Mouse (Mus musculus): ENCODE measurements around the gene Alox8. TPM values are rescaled to one million over a fixed set of nuclear protein-coding genes. Genes with fewer than 3 reads are reported as not detected.

Gene Alox8
- not detected for total RNA-seq (2022)

DNA sequence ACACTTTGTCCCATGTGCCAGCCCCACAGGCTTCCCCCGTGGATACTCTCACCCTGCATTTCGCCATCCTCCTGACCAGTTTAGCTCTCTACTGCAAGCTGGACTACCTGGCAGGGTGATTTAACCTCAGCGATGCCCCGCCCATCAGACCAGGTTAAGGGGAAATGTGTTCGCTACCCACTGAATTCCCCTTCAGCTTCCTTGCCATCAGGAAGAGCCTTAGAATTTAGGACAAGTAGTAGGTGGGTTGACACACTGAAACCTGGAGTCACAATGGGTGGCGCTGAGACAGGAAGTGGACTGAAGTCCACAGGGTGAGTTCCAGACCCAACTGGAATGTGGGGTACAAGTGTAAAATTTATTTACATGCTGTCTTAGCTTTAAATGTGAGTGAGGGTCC lies at the start of gene Alox8:
TSS of gene Alox8 (minus strand) at position 101 of the 400 bp plus-strand sequence.
- no peak for DNase-seq

DNA sequence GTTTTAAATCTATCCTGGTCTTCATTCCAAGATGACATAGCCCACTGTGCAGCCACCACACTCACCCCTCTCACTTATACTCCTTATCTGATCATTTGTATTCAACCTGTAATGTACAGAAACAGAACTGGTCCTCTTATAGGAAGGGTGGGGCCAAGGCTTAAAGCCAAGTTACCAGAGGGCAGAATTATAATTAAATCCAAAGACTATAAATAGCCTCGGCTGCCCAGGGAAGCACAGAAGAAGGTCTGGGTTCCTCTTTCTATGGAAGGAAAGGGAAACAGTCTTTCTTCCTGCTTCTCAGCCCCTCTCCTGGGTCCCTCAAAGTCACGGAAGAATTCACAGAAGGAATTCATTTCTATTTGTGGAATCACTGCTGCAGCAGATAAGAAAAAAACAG lies 48.0 kb upstream of the Alox8 start:
- DNase-seq, result no peak

DNA sequence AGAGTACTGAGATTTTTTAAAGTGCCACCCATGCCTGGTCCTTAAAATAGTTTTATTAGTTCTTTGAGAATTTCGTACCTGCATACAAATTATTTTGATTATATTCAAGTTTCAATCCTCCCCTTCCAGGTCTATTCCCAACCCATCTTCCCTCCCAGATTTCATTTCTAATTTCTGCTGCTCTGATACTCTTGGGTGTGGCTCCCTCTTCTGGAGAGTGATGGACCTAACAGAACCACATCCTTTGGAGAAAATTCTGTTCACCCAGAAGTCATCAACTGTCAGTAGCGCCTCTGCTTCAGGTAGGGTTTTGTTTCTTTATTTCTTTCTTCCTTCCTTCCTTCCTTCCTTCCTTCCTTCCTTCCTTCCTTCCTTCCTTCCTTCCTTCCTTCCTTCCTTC lies 47.3 kb upstream of the Alox8 start:
- no peak for DNase-seq

DNA sequence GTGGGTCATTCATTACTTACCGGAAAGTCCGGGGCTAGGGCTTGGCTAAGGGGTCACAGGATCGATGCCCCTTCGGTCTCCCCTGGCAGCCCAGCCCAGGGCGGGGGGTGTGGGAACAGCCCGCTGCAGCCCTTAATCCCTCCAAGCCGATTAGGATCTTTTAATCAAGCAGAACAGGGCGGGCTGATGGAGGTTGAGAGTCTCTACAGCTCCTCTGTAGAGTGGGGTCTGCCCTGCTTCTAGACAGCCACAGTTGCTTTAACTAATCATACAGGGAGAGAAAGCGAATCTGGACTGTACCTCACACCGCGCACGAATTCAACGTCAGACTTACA lies 39.2 kb upstream of the Alox8 start, which contains the start of gene Gucy2e:
TSS of gene Gucy2e (minus strand) at position 111 of the 335 bp plus-strand sequence.
- no peak for DNase-seq

DNA sequence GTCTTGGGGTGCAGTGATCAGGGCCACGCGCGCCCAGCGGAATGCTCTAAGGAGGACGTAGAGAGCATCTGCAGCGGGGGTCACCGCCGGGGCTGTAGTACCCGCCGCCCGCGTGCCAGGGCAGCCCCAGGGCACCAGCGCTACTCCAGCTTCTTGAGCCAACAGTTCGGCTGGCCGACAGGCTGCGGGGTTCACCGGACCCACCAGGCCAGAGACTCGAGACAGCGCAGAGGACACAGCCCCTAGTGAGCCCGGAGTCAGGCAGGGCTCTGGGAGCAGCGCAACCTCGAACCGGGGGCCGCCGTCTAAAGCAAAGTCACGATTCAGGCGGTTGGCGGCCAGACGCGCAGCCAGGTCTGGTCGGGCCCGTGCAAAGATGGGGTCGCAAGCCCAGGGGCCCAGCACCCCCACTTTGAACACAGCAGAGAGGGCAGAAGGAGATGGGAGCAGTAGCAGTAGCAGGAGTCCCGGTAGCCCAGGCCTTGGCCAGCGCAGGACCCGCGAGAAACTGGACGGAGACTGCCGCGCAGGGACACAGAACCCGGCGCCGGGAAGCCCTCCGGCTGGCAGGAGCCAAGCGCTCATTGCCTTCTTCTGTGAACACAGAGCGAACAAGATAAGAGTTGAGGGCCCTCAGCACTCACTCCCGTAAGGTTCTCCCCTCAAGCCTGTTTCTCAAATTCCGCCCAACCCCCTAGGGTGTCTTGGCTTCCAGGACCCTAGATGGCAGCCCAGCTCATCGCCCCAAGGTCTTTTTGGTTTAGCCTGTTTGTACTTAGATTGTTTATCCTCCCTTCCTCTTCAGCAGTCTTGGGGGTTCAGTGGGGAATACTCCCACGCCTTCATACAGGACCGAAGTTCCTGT lies 38.6 kb upstream of the Alox8 start:
- no peak for DNase-seq

DNA sequence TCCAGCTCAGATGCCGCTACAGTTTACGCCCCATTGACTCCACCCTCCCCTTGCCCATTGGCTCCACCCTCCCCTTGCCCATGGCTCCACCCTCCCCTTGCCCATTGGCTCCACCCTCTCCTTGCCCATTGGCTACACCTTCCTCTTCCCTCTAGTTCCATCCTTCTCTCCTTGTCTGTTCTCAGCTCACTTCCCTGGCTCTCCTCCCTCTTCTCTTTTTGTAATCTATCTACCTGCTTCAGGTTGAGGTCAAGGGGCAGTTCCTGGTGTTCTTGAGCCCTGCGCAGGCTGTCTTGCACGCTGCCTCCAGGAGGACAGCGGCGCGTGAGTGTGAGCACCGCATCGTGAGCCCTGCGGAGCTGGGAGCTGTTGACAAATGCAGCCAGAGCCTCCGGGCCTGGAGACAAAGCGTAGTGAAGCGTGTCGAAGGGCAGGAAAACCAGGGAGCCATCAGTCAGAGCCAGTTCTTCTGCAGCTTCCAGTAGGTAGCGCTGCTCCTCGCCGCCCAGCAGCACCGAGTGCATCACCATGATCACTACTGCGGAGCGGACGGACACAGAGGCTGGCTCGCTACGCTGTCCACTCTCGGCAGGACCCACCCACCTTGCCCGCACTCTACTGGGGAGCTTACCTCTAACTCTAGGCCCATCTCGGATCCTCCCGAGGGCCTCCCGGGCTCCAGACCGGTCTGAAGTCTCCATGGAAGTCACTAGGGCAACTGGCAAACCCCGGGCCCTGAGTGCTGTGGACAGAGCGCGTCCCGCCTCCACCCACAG lies 37.8 kb upstream of the Alox8 start:
- DNase-seq, result peak; percentile 53

DNA sequence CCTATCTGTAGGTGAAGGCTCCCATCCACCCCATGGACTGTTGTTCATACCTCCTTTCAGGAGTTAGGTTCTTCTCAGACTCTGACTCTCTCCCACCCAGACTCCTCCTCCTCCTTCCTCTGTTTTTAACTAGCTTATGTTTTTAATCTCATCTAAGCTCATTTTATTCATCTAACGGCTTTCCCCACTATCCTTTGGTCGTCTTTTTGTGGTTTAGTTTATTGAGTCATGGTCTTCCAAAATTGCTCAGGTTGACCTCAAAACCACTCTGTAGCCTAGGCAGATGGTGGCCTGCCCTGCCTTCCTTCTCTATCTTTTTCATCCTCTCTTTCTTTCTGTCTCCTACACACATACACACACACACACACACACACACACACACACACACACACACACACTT lies 35.5 kb upstream of the Alox8 start:
- no peak for DNase-seq

DNA sequence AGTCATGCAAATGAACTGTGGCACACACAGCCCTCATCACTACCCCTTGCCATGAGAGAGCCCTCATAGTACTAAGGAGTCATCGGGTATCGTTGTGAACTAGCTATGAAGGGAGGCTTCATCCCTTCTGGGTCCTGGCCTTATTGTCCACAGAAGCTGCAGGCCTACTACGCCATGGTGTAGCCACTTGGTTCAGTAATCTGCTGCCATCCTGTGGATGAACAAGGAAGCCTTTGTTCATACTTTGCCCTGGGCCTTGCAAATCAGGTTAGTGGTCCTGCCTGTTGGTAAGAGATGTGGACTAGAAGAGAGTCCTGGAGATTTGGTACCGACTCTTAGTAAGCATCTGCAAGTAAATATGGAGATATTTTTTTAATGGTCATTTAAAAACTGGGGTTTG lies 32.8 kb upstream of the Alox8 start:
- DNase-seq, result no peak

DNA sequence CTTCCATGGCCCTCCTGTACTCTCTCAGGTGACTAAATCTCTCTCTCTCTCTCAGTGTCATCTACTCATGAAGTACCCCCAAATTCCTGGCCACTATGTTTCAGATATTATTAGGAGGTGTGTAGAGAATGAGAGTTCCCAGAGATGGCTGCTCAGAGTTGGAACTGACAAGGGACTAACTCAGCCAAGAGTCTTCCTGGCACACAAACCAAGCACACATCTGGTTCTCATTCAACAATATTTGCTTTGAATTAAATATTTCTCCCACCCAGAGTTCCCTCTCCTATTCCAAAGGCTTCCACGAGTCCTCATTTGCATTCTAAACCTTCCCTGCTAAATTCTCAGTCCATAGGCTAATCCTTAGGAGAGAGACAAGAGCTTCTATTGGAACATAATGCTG lies 28.1 kb upstream of the Alox8 start:
- DNase-seq, result no peak

DNA sequence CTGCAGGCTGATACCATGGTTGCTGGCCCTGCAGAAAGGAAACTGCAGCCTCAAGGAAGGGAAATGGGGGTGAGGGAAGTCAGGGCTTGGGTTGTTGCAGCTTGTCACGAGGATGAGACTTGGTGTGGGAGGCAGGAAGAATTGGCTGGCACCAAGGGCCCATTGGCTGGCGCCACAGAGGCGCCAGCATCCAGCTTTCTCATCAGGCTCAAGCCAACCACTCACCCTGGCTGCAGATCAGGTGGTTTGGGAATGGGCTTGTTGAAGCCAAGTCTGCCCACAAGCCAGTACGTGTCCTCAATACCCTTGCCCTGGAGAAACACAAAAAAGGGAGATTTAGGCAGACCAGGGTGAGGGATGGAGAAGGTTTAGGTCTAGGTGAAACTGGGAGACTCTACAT lies 25.5 kb upstream of the Alox8 start:
- no peak for DNase-seq

DNA sequence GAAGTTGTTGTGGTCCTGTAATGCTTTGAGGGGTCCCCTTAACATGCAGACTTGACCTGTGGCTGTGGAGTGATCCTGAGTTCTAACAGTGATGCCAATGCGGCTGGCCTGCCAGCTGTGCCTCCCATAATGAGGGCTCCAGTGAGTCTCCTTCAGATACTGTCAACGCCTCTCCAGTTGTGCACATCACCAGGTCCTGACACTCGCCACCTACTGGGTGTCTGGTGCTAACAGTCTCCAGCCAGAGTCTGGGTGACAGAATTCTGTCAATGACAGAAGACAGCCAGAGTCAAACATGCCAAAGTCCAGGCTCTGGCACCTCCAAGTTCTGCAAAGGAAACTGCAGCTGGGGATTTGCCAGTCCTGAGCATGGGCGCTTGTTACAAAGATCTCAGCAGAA lies 23.4 kb upstream of the Alox8 start:
- no peak for DNase-seq

DNA sequence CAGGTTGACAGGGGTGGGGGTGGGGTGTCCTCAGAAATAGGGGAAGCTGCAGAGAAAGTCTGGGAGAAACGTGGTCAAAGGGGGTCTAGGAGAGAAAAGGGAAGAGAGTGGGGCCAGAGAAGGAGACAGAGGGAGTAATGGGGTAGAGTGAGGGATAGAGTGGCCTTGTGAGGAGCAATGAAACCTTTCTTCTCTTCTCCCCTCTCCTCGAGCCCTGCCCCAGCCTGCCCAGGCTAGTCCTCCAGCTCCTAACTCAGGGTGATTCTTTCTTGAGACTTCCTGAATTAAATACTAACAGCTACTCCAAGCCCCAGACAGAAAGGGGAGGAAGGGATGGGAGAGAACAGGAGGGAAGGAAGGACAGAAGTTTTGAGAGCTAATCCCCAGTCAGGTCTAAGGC lies 21.0 kb upstream of the Alox8 start:
- no peak for DNase-seq

DNA sequence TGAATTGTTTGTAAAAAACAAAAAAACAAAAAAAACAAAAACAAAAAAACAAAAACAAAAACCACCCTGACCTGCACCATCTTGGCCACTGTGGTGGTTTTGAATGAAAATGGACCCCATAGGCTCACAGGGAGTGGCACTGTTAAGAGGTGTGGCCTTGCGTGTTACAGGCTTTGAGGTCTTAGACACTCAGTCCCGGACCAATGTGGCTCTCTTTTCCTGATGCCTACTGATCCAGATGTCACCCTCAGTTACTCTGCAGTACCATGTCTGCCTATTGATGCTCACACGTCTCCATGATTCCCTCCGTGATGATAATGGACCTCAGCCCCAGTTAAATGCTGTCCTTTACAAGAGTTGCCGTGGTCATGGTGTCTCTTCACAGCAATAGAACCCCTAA lies 19.8 kb upstream of the Alox8 start:
- DNase-seq, result no peak

DNA sequence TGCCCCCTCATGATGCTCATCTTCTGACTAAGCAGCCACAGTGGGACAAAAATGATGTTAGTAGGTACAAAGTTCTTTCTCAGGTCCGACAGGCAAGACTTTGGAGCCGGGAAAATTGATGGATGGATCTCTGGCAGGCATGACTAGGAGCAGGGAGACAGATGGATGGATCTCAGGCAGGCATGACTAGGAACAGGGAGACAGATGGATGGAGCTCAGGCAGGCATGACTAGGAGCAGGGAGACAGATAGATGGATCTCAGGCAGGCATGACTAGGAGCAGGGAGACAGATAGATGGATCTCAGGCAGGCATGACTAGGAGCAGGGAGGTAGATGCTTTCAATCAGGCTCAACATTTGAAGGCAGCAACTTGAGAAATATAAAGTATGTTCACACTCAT lies 13.8 kb upstream of the Alox8 start:
- DNase-seq, result no peak

DNA sequence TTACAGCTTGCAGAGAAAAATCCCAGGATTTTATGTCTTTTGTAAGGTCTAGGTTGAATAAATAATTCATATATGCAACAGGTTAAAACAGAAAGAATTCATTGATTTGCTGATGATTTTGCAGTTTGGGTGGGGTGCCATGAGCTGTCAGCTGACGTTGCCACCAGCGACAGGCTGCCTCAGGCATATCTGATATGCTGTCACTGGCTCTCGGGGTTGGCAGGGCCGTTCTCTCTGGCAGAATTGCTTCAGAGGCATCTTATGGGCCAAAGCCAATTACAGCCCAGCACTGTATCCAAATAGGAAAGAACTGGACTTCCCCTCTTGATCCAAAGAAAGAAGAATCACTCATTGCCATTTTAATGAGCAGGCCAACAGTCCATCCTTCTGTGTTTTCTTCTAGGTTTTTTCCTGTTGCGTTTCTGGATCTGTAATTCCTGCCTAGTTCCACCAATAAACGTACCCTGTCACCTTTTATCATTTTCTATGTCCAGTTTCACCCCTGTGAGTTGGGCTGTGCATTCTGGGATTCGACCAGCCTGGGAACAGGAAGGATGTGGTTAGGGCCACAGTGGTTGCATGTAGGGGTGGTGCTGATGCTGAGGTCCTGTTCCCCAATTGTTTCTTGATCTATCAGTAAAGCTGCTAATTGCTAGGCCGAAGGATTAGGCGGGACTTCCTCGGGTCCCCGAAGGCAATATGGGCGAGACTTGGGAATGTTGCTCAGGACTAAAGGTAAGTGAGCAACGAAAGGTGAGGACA lies 5.0 kb upstream of the Alox8 start:
- DNase-seq, result no peak

DNA sequence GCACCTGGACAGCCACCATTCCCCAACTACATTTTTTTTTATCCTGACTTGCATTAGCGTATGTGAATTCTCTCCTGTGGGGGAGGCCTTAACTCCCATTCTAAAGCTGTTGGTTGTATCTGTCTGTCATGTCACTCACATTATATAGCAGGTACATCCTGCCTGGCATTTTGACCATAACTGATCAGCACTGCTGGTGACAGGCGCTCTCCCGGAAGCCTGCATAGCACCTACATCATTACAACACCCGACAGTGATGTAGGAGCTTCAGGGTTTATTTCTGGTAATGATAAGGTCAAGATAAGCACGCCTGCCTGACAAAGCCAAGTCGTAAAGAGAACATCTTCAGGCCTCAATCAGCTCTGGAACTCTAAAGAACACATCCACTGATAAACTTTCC lies 2.6 kb upstream of the Alox8 start:
- DNase-seq, result no peak

DNA sequence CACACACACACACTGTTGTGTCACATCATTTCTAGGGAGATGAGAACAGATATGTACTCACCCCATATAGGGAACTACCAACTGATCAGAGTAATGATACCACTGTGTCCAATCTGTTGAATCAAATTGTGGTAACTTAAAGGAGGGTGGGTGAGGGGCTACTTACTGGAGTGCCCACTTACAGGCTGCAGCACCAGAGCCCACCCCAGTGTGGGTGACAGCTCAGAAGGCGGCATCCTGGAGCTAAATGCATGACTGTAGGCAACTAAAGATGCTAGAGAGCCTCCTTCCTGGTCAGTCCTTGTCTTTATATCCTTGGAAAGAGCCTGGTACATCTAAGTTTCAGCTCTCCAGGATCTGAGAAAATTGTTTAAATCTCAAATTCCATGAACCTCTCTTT lies 1.6 kb upstream of the Alox8 start:
- no peak for DNase-seq

DNA sequence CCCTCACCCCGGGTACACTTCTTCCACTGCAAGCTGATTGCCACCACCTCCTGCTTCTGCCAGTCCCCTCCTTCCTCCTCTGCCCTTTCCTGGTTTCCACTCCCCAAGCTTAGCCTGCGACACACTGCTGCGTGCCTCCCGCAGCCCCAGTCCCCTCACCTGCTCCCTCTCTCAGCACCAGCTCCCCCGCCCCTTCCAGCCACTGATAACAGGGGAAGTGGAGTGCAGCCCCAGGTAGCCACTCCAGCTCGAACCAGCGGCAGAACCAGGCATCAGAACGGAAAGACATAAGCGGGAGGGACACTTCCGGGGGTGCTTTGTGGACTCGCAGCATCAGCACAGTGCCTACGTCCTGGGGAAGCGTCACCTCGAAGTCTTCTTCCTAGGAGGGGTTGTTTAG lies 449 bp downstream of the Alox8 start:
- no peak for DNase-seq

DNA sequence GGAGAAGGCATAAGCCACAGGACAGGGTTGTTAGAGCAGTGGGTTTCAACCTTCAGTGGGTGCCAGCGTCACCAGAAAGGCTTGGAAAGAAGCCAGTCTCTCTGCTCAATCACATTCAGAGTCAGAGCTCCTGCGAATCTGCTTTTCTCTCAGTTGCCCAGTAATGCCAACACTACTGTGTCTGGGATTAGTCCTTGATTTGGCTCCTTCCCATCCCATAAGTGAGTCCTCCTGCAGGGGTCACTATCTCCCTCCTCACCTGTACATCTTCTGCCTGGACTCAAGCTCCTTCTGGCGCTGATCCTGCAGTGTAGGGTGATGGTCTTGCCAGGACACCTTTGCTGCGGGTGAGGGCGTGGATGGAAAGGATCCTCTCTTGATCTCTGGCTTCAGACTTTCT lies 877 bp downstream of the Alox8 start:
- no peak for DNase-seq

DNA sequence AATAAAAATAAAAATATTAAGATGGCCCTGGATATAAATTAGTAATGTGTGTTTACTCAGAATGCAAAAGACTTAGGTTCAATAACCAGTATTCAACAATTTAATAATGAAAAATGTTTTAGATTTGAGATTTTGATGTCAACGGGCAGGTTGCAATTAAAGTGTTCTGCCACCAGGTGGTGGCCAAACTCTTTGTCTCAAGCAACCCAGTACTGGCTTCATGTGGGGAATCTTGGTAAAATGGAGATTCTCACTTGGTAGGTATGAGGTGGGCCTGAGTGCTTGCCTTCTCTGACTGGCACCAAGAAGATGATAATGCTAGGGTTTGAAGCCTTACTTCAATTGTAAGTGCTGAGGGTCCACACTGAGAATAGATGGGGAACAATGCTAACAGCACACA lies 4.8 kb downstream of the Alox8 start:
- DNase-seq, result no peak

DNA sequence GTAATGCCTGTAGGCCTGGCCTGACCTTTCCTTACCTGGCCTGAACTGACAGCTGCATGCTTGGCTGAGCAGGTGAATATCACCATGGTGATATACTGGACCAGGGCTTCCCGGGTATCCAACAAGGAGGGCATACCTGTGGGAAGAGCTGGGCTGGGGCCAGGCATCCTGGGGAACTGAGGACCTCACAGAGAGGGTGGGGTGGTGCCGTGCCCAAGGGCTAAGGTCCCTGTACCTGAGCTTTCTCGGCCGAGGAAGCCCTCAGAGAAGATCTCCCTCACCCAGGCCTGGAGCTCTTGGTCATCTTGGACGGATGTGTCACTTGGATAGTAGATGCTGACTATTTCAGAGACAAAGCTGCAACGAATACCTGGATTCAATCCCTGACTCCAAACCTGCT lies 11.7 kb downstream of the Alox8 start:
- no peak for DNase-seq

DNA sequence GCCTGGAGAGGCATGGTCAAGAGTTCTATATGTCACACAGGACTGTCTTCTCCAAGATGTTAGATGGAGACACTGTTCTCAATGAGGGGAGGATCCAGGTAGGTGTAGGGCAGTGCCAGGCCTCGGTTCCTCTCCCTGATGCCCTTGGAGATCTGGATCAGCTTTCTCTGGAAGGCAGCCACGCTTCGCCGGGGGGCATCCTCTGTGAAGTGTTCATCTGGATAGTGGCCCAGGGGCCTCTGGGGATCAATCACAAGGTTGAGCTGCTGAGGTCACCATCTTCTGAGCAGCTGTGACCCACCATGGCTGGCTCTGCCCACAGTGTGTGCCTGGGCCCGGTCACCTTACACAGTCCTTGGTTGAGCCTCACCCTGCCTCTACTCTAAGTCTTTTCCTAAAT lies 12.6 kb downstream of the Alox8 start:
- no peak for DNase-seq

DNA sequence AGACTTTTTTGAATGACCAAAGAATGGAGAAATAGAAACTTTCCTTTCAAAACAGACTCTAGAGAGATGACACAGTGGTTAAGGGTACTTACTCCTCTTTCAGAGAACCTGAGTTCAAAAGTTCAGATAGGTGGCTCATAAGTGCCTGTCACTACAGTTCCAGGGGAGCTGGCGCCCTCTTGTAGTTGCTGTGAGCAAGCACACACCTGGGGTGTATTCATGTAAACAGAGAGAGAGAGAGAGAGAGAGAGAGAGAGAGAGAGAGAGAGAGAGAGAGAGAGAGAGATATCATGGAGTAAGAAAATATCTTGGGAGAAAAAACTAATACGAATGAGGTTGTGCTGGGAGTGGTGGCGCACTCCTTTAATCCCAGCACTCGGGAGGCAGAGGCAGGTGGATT lies 17.5 kb downstream of the Alox8 start:
- DNase-seq, result no peak

Measured in adrenal gland, adult 8-10 months (tissue).